Mouse (Mus musculus): ENCODE results near the gene Baz1a. TPM values are rescaled to one million over a fixed set of nuclear protein-coding genes. Genes with fewer than 3 reads are reported as not detected.

Gene Baz1a
- total RNA-seq, 1 experiment from 2014 or later, result 74.0 TPM

DNA sequence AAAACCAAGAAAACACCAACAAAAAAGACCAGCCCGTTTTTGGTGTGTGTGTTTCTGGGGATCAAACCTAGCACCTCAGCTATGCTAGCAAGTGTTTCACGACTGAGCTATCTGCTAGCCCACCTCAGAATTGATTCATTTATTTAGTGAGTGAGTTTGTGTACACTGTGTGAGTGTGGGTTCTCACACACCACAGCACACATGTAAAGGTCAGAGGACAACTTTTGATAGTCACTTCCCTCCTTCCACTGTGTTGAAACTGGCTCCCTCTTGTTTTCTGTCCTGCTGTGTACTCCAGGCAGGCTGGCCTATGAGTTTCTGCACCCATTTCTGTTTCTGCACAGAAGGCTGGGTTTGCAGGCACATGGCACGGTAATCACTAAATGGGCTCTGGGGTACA is 103.8 kb downstream of the Baz1a start:
- no peak for ATAC-seq (replicated peaks in 1 of 2; ENCODE audit: insufficient read depth in 1 of 2, low FRiP score in 2 of 2, low TSS enrichment in 1 of 2, low read depth in 1 of 2, poor library complexity in 2 of 2, severe bottlenecking in 2 of 2)

DNA sequence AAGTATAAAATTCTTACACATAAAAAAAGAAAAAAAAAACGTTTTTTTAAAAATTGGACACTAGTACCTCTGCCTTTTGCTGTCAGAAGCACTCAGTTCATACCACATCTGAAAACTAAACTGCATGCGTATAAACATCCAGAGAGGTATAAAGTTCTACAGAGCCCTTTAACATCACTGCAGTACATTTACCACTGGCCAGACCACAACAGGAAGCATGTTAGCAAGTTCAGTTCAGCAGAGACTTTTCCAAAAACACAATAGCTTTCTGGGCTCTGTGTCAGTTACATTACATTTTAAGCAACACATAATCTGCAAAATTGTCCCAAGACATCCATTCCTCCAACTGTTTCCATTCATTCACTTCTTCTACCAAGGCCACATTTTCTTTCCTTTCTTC is 121.6 kb downstream of the Baz1a start:
- peak; percentile 80 to 88 for ATAC-seq (replicated peaks in 1 of 2; ENCODE audit: insufficient read depth in 1 of 2, low FRiP score in 2 of 2, low TSS enrichment in 1 of 2, low read depth in 1 of 2, poor library complexity in 2 of 2, severe bottlenecking in 2 of 2)

DNA sequence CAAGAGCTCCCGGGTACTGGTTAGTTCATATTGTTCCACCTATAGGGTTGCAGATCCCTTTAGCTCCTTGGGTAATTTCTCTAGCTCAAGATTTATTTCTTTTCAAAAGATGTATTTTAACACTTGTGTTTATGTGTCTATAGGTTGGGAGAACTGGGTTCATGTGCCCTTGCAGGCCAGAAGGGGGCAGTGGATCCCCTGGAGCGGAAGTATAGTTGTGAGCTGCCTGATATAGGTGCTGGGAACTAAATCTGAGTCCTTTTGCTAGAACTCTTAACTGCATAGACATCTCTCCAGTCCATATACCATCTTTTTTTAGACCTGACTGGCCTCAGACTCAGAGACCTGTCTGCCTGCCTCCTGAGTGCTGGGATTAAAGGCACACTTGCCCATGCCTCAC is 123.7 kb downstream of the Baz1a start:
- ATAC-seq (replicated peaks in 1 of 2; ENCODE audit: insufficient read depth in 1 of 2, low FRiP score in 2 of 2, low TSS enrichment in 1 of 2, low read depth in 1 of 2, poor library complexity in 2 of 2, severe bottlenecking in 2 of 2), result no peak

DNA sequence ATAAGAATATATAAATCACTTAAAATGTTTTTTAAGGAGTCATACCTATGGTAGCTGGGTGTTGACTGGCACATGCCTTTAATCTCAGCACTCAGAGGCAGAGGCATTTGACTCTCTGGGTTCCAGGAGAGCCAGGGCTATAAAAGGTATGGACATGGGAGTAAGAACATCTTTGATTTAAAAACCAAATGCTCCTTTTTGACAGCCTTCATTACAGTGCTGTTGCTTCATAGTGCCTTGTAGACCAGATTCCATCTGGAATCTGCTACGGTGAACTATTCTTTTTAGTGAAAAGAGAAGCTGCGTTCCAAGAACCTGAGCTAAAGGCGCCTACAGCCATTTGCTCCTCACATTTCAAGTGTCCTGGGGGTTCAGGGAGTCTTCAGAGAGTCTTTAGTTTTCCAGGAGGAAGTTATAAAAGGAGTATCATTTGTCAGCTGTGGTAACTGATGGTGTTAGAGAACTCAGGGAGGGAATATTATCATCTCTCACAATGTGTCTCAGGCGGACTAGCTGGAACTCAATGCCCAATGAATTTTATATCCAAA is 126.5 kb downstream of the Baz1a start:
- no peak for ATAC-seq (replicated peaks in 1 of 2; ENCODE audit: insufficient read depth in 1 of 2, low FRiP score in 2 of 2, low TSS enrichment in 1 of 2, low read depth in 1 of 2, poor library complexity in 2 of 2, severe bottlenecking in 2 of 2)

DNA sequence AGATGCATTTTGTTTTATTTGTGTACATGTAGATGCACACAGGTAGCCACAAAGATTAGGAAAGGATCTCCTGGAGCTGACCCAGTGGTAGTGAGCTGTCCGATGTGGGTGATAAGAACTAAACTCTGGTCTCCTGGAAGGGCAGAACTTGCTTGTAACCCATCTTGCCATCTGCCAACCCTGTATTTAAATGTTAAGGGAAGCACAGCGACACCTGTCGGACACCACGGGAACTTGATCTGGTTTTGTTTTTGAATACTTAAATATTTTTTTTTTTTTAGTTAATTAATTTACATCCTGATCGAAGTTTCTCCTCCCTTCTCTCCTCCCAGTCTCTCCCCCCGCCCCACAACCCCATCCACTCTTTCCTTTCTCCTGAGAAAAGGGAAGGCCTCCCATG is 134.5 kb downstream of the Baz1a start:
- ATAC-seq (replicated peaks in 1 of 2; ENCODE audit: insufficient read depth in 1 of 2, low FRiP score in 2 of 2, low TSS enrichment in 1 of 2, low read depth in 1 of 2, poor library complexity in 2 of 2, severe bottlenecking in 2 of 2), result peak; percentile 67 to 74; a peak in 3 of 4 replicates

DNA sequence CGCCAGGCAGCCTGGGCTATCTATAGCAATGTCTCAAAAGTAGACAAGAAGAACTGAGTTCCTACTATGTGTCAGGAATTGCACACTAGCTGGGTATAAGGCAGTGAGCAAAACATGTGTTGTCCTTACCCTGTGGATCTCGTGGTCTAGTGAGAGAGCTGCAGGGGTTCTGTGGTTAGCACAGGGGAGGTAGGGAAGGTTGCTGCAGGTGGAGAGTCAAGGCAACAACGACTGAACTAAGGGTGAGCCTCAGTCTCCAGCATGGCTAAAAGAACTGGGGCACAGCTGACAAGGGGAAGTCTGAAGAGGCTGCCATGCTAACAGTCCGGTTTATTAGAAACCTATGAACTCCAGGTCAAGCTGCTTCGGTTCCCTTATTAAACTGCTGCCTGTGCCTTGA is 134.9 kb downstream of the Baz1a start:
- peak; percentile 17 to 27; a peak in 1 of 4 replicates for ATAC-seq (replicated peaks in 1 of 2; ENCODE audit: insufficient read depth in 1 of 2, low FRiP score in 2 of 2, low TSS enrichment in 1 of 2, low read depth in 1 of 2, poor library complexity in 2 of 2, severe bottlenecking in 2 of 2)

DNA sequence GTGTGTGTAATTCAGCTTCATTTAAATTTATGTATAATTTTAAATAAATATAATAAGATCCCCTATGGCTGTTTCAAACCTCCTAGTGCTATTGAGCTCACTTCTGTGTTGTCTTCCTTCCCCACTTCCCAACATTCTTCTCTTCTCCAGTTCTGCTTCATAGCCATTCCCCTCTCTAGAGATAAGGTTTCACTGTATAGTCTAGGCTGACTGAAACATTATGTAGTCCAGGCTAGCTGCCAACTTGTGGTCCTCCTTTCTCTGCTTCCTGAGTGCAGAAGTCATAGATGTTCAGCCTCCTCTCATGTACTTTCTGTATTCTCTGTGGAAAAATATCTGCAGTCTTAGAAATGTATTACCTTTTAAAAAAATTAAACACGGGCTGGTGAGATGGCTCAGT is 136.3 kb downstream of the Baz1a start:
- ATAC-seq (replicated peaks in 1 of 2; ENCODE audit: insufficient read depth in 1 of 2, low FRiP score in 2 of 2, low TSS enrichment in 1 of 2, low read depth in 1 of 2, poor library complexity in 2 of 2, severe bottlenecking in 2 of 2), result no peak

DNA sequence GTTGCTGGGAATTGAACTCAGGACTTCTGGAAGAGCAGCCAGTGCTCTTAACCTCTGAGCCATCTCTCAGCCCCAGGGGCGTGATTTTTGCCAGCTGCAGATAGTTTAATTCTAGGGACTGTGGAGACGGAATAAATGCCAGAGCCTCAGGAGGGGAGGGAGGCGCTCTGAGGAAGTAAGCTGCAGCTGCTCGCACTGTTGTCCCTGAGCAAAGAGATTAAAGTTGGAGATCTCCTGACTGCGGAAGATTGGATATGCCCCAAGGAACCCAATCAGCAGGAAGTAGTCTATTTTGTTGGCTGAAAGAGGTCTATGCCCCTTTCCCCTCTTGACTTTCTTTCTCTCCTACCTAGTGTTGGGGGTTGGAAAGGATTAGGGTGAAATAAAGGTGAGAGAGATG is 137.3 kb downstream of the Baz1a start:
- ATAC-seq (replicated peaks in 1 of 2; ENCODE audit: insufficient read depth in 1 of 2, low FRiP score in 2 of 2, low TSS enrichment in 1 of 2, low read depth in 1 of 2, poor library complexity in 2 of 2, severe bottlenecking in 2 of 2), result no peak

DNA sequence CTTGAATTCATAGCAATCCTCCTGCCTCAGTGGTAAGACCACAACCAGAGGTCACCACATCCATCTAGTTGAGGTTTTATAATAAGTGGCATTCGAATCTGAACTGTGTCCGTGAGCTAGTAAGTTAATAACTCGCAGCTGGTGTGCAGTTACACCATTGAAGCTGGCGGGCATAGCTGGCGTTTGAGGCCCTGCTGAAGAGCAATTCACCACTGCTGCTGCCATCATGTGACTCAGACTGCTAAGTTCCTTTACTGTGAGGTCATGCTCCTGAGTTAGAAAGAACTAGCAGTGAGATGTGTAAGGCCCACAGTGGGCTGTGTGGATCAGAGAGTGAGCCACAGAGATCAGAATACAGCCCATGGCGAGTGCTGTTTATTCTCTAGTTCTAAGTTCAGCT is 139.4 kb downstream of the Baz1a start:
- ATAC-seq (replicated peaks in 1 of 2; ENCODE audit: insufficient read depth in 1 of 2, low FRiP score in 2 of 2, low TSS enrichment in 1 of 2, low read depth in 1 of 2, poor library complexity in 2 of 2, severe bottlenecking in 2 of 2), result no peak

DNA sequence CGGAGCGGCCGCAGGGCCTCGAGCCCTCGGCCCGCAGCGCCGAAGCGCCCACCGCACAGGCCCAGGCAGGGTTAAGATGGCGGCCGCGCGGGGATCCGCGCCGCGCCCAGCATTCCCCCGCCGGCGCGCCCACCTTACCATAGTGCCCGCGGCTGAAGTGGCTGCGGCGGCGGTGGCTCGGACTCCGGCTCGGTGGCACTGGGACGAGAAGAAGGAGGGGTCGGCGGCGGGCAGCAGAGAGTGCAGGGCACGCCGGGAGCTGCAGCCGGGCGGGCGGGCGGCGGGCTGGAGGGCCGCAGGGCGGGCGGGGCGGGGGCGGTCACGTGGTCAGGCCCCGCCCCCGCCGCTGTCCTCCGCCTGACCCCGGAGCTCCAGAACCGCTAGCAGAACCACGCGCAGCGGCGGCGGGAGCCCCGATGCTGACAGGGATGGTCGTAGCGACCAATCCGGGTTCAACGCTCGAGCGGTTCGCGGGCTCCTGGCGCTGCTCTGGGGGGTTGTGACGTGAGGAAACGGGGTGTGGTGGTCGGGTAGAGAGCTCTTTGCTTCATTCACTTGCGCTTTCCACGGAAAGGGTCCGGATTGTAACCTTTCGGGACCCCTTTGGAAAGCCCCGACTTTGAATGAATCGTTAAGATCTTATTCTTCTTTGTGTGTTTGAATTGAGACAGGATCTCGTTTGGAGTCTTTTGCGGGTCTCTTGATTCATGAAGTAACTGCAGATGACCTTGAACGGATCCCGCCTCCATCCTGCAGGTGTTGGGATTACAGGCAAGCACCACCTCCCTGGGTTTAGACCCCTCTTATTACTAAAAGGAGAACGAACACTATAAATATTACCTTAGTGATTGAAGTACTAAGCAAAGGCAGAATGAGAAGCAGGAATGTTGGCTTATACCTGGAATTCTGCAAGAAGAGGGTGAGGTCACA is 151.3 kb downstream of the Baz1a start, which contains the start of gene Cfl2:
Gene Cfl2 (minus strand): TSS at position 272 of the 930 bp plus-strand sequence.
- ATAC-seq (replicated peaks in 1 of 2; ENCODE audit: insufficient read depth in 1 of 2, low FRiP score in 2 of 2, low TSS enrichment in 1 of 2, low read depth in 1 of 2, poor library complexity in 2 of 2, severe bottlenecking in 2 of 2), result peak; percentile 67 to 85

DNA sequence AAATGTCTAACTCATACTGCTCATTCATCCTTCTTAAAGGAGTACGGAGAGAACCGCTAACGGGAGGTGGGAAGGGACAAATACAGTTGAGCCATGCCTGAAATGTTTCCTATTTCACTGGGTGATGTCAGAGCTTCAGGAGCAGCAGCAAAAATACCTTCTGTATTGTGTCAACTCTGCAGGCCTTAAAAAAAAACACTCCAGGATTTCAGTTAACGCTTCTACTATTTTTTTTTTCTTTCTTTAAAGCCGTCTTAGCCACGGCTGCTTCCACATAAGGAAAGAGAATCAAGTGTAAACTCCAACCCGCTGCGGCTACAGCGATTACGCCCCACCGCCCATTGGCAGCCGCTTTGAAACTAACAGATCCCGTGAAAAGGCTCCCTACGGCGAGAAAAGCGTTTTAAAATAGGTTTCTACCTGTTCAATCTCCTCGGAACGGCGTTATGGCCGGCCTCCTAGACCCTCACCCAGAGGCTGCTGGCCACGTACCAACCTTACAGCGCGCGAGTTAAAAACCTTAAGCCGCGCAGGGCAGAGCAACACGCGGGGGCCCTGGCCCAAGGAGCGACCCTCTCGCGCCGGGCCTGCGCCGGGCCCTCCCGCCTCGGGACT is 152.1 kb downstream of the Baz1a start:
- peak; percentile 40 to 46; a peak in 3 of 4 replicates for ATAC-seq (replicated peaks in 1 of 2; ENCODE audit: insufficient read depth in 1 of 2, low FRiP score in 2 of 2, low TSS enrichment in 1 of 2, low read depth in 1 of 2, poor library complexity in 2 of 2, severe bottlenecking in 2 of 2)

DNA sequence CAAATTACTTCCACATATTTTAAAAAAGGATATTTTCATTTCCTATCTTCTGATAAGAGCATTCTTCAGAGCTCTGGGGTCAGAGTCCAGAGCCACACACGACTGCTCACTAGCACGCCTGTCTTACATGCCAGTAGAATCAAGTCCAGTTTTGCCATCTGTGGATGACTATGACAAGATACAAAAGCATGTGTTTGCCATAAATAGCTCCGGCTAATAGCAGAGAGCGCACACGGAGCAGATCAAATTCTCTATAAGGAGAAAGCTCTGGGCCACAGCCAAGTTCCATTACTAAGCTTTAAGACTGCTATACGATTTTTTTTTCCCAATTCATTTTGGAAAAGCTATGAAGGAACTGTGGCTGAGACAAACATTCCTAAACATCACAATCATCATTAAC is 154.6 kb downstream of the Baz1a start:
- ATAC-seq (replicated peaks in 1 of 2; ENCODE audit: insufficient read depth in 1 of 2, low FRiP score in 2 of 2, low TSS enrichment in 1 of 2, low read depth in 1 of 2, poor library complexity in 2 of 2, severe bottlenecking in 2 of 2), result no peak

DNA sequence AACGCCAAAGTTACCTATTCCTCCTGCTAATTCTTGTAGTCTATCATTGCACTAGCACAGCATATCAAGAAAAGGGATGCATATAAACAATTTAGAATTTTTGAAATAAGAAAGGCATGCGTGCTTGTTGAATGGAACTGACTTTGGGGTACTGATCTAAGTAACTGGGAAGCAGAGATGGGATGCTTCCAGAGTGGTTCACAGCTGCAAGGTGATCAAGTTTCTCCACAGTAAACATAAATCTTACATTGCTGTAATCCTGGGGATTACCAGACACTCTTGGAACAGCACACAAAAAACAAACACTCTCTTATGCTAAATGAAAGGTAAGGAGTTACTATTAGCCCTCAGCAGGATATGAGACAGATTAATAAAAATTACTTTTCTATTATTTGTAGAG is 163.6 kb downstream of the Baz1a start:
- ATAC-seq (replicated peaks in 1 of 2; ENCODE audit: insufficient read depth in 1 of 2, low FRiP score in 2 of 2, low TSS enrichment in 1 of 2, low read depth in 1 of 2, poor library complexity in 2 of 2, severe bottlenecking in 2 of 2), result no peak

DNA sequence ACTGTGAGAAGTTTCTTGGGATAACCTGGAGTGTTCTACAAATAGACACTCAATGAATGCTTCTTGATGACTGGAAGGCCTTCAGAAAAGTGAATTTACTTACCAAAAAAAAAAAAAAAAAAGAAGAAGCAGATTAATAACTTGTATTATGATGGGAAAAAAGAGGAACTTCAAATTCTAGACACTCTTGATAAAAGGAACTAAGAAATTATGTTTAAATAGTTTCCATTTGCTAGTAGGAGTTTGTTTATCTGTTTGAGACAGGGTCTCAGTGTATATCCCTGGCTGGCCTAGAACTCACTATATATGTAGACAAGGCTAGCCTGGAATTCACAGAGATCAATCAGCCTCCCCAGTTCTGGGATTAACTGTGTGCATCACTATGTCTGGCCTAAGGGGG is 169.7 kb downstream of the Baz1a start:
- peak; percentile 48 to 67; a peak in 3 of 4 replicates for ATAC-seq (replicated peaks in 1 of 2; ENCODE audit: insufficient read depth in 1 of 2, low FRiP score in 2 of 2, low TSS enrichment in 1 of 2, low read depth in 1 of 2, poor library complexity in 2 of 2, severe bottlenecking in 2 of 2)

Other genes starting within 250 kb of the Baz1a start
- 108 and 111 TPM in 2 replicates for gene Snx6, start 218.6 kb downstream of the Baz1a start, total RNA-seq (2017)
- 26.1 and 51.2 TPM in 2 replicates for gene Cfl2, start 151.5 kb downstream of the Baz1a start, total RNA-seq (2017)
- gene Gm20403, start 27.8 kb downstream of the Baz1a start, total RNA-seq (2017), result not detected in 2 replicates
- gene 2700097O09Rik, start 65.8 kb upstream of the Baz1a start, total RNA-seq (2017), result 7.3 and 9.9 TPM in 2 replicates
- 131 and 262 TPM in 2 replicates for gene Srp54a, start 65.9 kb upstream of the Baz1a start, total RNA-seq (2017)
- gene Fam177a, start 110.1 kb upstream of the Baz1a start, total RNA-seq (2017), result 14.3 and 21.1 TPM in 2 replicates
- 35.8 and 71.0 TPM in 2 replicates for gene Srp54b, start 140.8 kb upstream of the Baz1a start, total RNA-seq (2017)
- gene 1700047I17Rik2, start 185.2 kb upstream of the Baz1a start, total RNA-seq (2017), result 3.0 TPM in 1 of 2 replicates, not detected in the other
- 93.1 and 110 TPM in 2 replicates for gene Srp54c, start 215.8 kb upstream of the Baz1a start, total RNA-seq (2017)

Data from hematopoietic stem cell, adult 5-6 weeks (primary cell).